Mouse (Mus musculus): ENCODE measurements around the gene Stim2. TPM values are rescaled to one million over a fixed set of nuclear protein-coding genes. Genes with fewer than 3 reads are reported as not detected.

Stim2 gene
- polyA plus RNA-seq, 1 experiment from 2014 or later: 29.4 TPM

DNA sequence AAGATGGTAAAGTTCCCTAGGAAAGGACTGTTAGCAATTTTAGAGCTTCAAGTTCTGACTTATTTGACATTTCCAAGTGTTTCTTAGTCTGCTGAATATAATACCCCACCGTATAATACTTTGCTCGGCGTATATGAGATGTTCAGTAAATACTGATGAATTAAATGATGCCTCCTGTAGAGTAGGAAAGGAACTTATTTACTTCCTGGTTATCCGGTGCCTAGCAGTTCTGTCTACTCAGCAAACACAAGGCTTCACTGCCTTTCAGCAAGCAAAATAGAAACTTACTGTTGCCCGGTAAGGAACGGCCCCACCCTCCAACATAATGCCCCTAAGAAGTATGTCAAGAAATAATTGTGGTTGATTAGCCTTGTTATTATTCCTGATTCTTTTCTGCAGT is 1.5 kb upstream of the Stim2 start:
- no peak overlapping the region for H3K4me2 ChIP-seq
- no peaks in the 10 kb centered on the region for H3K36me3 ChIP-seq
- H3K9ac ChIP-seq: no peak overlapping the region
- WGBS: 91% methylated on average over 6 of the region's 6 CpGs
- H3K27me3 ChIP-seq: no peaks in the 10 kb centered on the region
- no peak for ATAC-seq (ENCODE audit: low FRiP score, low read depth)
- no peak overlapping the region for H3K27ac ChIP-seq (replicated peaks)
- no peaks in the 10 kb centered on the region for H3K9me3 ChIP-seq
- no peak overlapping the region for H3K4me3 ChIP-seq
- H3K4me1 ChIP-seq (replicated peaks): peaks cover 38% of the 10 kb centered on the region

DNA sequence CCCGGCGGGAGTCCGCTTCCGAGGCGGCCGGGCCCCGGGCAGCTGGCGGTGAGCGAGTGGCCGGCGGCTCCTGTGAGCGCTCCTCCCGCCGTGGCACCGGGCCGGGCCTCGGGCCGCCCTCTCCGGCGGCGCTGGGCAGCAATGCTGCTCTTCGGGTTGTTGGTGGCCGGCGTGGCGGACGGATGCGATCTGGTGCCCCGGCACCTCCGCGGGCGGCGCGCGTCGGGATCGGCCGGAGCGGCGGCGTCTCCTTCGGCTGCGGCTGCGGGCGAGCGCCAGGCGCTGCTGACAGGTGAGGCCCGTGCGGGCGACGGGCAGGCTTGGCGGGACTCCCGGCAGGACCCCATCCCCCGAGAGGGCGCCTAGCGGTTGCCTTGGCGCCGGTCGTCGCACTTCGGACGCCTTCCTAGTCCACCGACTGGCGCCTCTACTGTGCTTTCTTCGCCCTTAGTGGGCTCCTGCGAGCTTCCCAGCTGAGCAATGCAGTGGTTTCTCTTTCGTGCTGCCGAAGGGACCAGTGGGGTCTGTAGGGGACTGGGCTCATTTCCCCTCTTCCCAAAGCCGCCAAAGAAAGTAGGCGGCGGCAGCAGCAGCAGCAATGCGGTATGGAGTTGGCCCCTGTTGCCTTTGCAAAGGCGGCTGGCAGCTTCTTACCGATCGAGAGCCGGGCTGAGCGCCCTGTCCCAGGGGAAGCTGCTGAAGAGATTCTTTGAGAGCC is 603 bp downstream of the Stim2 start:
- Histone ChIP-seq H3K9ac (peak overlapping the region; percentile 92), H3K9me3 (no peaks in the 10 kb centered on the region), H3K27me3 (no peaks in the 10 kb centered on the region), H3K4me3 (peak overlapping the region; percentile 98), H3K27ac (replicated peaks) (peak overlapping the region; percentile 96), H3K4me2 (peak overlapping the region; percentile 73), H3K4me1 (replicated peaks) (peaks cover 38% of the 10 kb centered on the region), H3K36me3 (no peaks in the 10 kb centered on the region)
- peak; percentile 60 for ATAC-seq (ENCODE audit: low FRiP score, low read depth)
- WGBS: under 1% methylated on average over 75 of the region's 76 CpGs

DNA sequence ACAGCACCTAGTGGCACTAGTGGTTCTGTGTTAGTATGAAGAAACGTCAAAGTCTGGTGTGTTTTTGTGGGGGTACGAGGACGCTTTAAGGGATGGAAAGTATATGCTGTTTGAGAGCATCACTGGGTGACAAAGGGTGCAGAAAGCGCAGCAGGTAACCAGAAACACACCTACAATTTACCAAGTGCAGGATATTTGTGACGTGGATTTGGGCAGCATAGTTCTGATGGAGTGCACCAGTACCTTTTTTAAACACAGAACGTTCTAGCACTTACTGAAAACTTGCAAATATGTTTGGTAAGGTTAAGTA is 1.1 kb downstream of the Stim2 start:
- Histone ChIP-seq H3K4me3 (peak overlapping the region; percentile 98), H3K36me3 (no peaks in the 10 kb centered on the region), H3K27me3 (no peaks in the 10 kb centered on the region), H3K4me1 (replicated peaks) (peaks cover 38% of the 10 kb centered on the region), H3K27ac (replicated peaks) (peak overlapping the region; percentile 96), H3K9me3 (no peaks in the 10 kb centered on the region), H3K9ac (peak overlapping the region; percentile 92), H3K4me2 (peak overlapping the region; percentile 73)
- no peak for ATAC-seq (ENCODE audit: low FRiP score, low read depth)
- WGBS: 2% methylated on average over 6 of the region's 6 CpGs

DNA sequence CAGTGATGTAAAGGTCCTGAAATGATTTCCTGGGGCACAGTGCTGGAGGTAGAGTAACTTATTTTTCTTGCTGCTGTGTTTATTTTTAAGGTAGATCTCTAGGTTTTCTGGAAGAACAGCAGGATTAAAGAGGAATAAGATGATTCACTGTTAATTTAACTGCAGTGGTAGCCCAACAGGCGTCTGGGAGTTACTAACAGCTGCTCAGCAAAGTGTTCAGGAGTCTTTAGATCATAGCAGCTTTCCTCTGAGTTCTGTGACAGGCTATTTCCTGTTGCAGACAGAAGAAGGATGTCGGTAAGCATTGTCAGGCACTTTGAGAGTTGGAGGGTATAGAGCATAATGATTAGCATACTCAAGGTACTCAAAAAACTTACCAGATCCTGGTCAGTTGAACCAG is 1.5 kb downstream of the Stim2 start:
- WGBS: 0% methylated on average over 2 of the region's 2 CpGs
- no peak for ATAC-seq (ENCODE audit: low FRiP score, low read depth)

DNA sequence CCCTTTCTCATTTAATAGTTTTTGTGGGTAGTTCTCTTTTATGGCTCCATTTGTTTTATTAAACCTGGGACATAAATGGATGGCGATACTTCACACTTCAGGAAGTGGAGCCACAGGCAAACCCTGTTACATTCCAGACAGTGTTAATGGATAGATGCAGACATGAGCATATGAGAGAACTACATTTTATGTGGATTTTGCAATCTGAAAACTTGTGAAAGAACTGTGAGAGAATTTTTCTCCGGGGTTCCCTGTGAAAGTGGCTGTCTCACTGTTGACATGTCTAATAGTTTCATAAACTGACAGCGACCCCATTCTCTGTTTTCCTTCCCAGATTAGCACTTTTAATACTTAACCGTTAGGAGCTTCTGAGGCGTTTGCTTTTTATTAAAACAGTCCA is 2.7 kb downstream of the Stim2 start:
- no peak for ATAC-seq (ENCODE audit: low FRiP score, low read depth)
- H3K27me3 ChIP-seq: no peaks in the 10 kb centered on the region
- no peak overlapping the region for H3K4me3 ChIP-seq
- no peaks in the 10 kb centered on the region for H3K36me3 ChIP-seq
- no peak overlapping the region for H3K27ac ChIP-seq (replicated peaks)
- peaks cover 35% of the 10 kb centered on the region for H3K4me1 ChIP-seq (replicated peaks)
- H3K4me2 ChIP-seq: peak overlapping the region; percentile 20
- WGBS: 77% methylated on average over 5 of the region's 5 CpGs
- no peak overlapping the region for H3K9ac ChIP-seq
- H3K9me3 ChIP-seq: no peaks in the 10 kb centered on the region

More for the DNA sequence above, 1.5 kb downstream of the Stim2 start:
- peak overlapping the region; percentile 92 for H3K9ac ChIP-seq
- peak overlapping the region; percentile 98 for H3K4me3 ChIP-seq
- no peaks in the 10 kb centered on the region for H3K36me3 ChIP-seq
- H3K4me2 ChIP-seq: peak overlapping the region; percentile 73
- H3K4me1 ChIP-seq (replicated peaks): peaks cover 38% of the 10 kb centered on the region
- H3K27ac ChIP-seq (replicated peaks): 0 out of 2 replicates have a peak overlapping the region, but pooled peaks have one; percentile 10
- H3K9me3 ChIP-seq: no peaks in the 10 kb centered on the region
- H3K27me3 ChIP-seq: no peaks in the 10 kb centered on the region

DNA sequence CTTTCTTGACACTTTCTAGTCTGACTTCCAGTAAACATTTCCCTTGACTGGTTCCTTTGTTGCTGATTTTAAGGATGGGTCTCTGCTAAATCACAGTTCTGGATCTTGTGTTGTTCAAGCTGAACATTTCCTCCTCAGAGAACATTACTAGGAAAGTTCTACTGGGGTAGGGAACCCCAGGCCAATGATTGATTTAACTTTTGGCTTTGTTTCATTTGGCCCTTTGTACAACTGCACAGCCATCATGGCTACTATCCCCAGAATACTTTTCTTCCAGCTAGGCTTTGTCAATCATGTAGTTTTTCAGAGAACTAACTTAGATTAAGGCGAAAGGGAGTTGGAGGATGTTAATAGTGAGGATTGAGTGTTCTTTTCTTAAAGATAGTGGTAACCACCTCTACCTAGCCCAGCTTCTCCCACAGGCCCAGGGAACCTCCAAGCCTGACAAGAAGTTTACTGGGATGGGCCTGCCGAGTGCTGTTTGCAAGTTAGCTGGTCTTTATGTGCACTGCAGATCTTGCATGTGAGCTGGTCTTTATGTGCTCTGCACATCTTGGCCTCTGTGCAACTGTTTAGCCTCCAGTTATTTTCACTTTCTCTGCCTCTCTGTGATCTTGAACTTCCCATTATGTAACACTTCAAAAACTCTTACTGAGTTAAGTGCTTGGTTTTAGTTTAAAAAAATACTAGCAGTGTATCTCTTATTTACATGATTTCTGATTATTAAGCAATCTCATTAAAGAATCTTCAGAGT is 7.0 kb downstream of the Stim2 start:
- no peak for ATAC-seq (ENCODE audit: low FRiP score, low read depth)
- peaks cover 16% of the 10 kb centered on the region for H3K4me1 ChIP-seq (replicated peaks)
- H3K4me2 ChIP-seq: no peak overlapping the region
- H3K36me3 ChIP-seq: no peaks in the 10 kb centered on the region
- H3K9me3 ChIP-seq: no peaks in the 10 kb centered on the region
- 84% methylated on average over 2 of the region's 2 CpGs for WGBS
- no peak overlapping the region for H3K4me3 ChIP-seq
- H3K9ac ChIP-seq: no peak overlapping the region
- H3K27me3 ChIP-seq: no peaks in the 10 kb centered on the region
- no peak overlapping the region for H3K27ac ChIP-seq (replicated peaks)

DNA sequence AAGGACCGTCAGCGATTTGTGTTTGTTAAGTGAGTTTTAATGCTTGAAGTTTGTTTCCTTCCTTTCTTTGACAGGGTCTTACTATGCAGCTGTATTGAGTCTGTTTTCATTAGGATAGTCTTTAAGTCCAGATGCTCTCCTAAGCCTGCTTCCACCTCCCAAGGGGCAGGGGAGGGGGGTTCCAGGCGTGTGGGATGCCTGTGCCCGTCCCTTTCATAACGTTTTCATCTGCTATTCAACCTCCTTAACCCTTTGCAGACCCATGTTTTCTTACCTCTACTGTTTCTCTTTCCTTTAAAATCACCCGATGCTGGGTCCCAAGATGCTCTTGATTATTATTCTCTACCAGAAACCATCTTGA is 7.5 kb downstream of the Stim2 start:
- whole genome bisulfite sequencing: 41% methylated on average over 6 of the region's 6 CpGs
- no peak overlapping the region for H3K9ac ChIP-seq
- no peak overlapping the region for H3K27ac ChIP-seq (replicated peaks)
- H3K27me3 ChIP-seq: no peaks in the 10 kb centered on the region
- H3K36me3 ChIP-seq: no peaks in the 10 kb centered on the region
- H3K9me3 ChIP-seq: no peaks in the 10 kb centered on the region
- peaks cover 12% of the 10 kb centered on the region for H3K4me1 ChIP-seq (replicated peaks)
- no peak for ATAC-seq (ENCODE audit: low FRiP score, low read depth)
- no peak overlapping the region for H3K4me2 ChIP-seq
- H3K4me3 ChIP-seq: no peak overlapping the region

DNA sequence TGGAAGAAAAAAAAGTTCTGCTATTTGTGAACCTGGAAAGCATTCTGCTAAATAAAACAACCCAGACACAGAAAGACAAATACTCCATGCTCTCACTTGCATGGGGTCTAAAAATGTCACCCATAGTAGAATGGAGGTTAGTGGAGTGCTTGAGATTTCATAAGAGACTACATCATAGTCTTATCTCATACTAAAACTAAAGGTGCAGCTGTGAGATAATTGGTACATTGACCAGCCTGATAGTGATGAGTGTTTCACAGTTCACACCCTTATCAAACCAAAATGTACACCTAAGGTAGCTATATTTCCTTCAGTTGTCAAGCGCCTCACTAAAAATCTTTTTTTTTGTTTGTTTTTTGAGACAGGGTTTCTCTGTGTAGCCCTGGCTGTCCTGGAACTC is 8.5 kb downstream of the Stim2 start:
- Histone ChIP-seq H3K27me3 (no peaks in the 10 kb centered on the region), H3K9ac (no peak overlapping the region), H3K9me3 (no peaks in the 10 kb centered on the region), H3K4me3 (no peak overlapping the region), H3K4me2 (no peak overlapping the region), H3K36me3 (no peaks in the 10 kb centered on the region), H3K4me1 (replicated peaks) (peaks cover 7% of the 10 kb centered on the region; the same call in 1 of the 2 replicates), H3K27ac (replicated peaks) (no peak overlapping the region)
- ATAC-seq (ENCODE audit: low FRiP score, low read depth): no peak
- WGBS: 94% methylated on average over 1 of the region's 1 CpGs

DNA sequence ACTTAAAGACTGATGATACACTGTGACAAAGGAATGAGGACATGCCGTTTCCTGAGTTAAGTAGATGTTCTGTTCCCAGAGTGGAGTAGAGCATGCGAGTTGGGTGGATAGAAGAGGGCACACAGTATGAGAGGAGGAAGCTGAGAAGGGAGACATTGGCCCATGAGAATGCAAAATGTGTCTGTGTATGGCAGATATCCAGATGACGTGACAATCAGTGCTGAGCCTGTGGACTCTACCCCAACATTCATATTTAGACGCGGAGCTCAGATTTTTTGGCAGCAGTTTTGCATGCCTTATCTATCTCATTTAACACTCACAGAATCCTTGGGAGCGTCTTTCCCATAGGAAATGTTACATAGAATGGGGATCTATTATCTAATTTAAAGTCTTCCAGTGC is 9.3 kb downstream of the Stim2 start:
- H3K36me3 ChIP-seq: no peaks in the 10 kb centered on the region

DNA sequence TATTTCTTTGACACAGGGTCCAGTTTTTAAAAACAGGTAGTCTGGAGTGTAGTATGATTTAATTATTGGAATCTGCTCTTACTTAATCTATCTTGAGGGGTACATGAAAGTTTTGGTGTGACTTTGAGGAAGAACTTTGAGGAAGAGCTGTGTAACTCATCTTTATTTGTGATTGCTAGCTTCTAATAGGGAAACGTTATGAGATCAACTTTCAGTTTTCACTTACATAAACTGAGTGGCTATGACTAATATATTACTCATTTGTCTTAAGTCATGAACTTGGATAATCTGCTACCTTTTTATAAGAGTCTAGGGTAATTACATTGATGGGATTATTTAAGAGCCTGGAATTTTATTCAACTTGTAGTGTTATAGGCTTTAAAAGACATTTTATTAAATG is 15.0 kb downstream of the Stim2 start:
- Histone ChIP-seq H3K4me1 (replicated peaks) (no peaks in the 10 kb centered on the region), H3K4me3 (no peak overlapping the region), H3K9me3 (no peaks in the 10 kb centered on the region), H3K27ac (replicated peaks) (no peak overlapping the region), H3K36me3 (no peaks in the 10 kb centered on the region), H3K27me3 (no peaks in the 10 kb centered on the region), H3K9ac (no peak overlapping the region), H3K4me2 (no peak overlapping the region)
- WGBS: 77% methylated on average over 1 of the region's 1 CpGs
- no peak for ATAC-seq (ENCODE audit: low FRiP score, low read depth)

More for the DNA sequence above, 9.3 kb downstream of the Stim2 start:
- no peak overlapping the region for H3K4me3 ChIP-seq
- H3K27me3 ChIP-seq: no peaks in the 10 kb centered on the region
- 85% methylated on average over 6 of the region's 6 CpGs for WGBS
- no peak overlapping the region for H3K4me2 ChIP-seq
- no peak overlapping the region for H3K9ac ChIP-seq
- H3K4me1 ChIP-seq (replicated peaks): peaks cover 7% of the 10 kb centered on the region; the same call in 1 of the 2 replicates
- ATAC-seq (ENCODE audit: low FRiP score, low read depth): no peak
- H3K9me3 ChIP-seq: no peaks in the 10 kb centered on the region
- H3K27ac ChIP-seq (replicated peaks): no peak overlapping the region

DNA sequence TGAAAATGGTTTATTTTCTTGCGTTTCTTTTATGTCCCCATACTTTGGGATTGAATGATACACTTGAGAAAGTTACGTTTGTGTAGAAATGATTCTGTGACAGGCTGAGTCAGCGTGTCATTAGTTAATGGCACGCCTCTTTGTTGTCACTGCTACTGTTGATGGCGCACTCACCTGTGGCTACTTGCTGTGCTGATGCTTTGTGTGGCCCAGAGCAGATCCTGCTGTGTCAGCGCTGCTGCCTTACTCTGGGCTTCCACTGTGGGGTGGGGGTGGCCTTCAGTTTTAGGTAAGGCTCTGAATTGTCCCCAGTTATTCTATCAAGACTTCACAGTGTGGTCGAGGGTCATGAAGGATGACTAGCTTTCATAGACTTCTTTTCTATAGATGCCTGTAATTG is 18.8 kb downstream of the Stim2 start:
- no peak overlapping the region for H3K9ac ChIP-seq
- H3K4me1 ChIP-seq (replicated peaks): no peaks in the 10 kb centered on the region
- no peak for ATAC-seq (ENCODE audit: low FRiP score, low read depth)
- H3K4me2 ChIP-seq: no peak overlapping the region
- WGBS: 43% methylated on average over 7 of the region's 7 CpGs
- H3K9me3 ChIP-seq: no peaks in the 10 kb centered on the region
- H3K36me3 ChIP-seq: no peaks in the 10 kb centered on the region
- H3K27me3 ChIP-seq: no peaks in the 10 kb centered on the region
- no peak overlapping the region for H3K27ac ChIP-seq (replicated peaks)
- no peak overlapping the region for H3K4me3 ChIP-seq

DNA sequence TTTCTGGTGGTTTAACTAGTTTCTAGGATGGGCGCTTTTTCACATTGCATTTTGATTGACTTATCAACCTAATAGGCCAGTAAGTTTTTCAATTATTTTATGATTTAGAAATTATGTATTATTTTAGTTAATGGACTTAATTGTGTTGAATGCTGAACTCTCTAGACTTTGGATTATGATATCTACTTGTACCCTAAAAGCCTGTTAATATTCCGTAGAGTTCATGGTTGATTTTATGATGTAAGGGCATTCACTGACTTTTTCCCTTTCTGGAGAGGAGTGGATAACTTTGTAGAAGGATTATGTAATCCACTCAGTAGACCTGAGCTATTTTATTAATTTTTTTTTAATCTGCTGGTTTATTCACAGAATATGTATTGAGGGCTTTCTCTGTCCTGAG is 20.6 kb downstream of the Stim2 start:
- Histone ChIP-seq H3K9ac (no peak overlapping the region), H3K9me3 (no peaks in the 10 kb centered on the region), H3K4me1 (replicated peaks) (no peaks in the 10 kb centered on the region), H3K27ac (replicated peaks) (no peak overlapping the region), H3K4me2 (no peak overlapping the region), H3K27me3 (no peaks in the 10 kb centered on the region), H3K36me3 (no peaks in the 10 kb centered on the region), H3K4me3 (no peak overlapping the region)
- WGBS: 95% methylated on average over 2 of the region's 2 CpGs
- no peak for ATAC-seq (ENCODE audit: low FRiP score, low read depth)
